Mouse (Mus musculus): ENCODE measurements around the gene Nkain2.

GRCm38 (mm10) chr10:32052546-32053295, 837.5 kb downstream of the Nkain2 start:
- TF ChIP-seq CTCF (IDR thresholded peaks at IDR 0.05; ENCODE audit: low read depth) = no peak
- TF ChIP-seq EP300 (optimal IDR thresholded peaks at IDR 0.05) = no peak
